Mouse (Mus musculus) ES-E14 (cell line): ENCODE data around the gene Pdzd2. TPM values are rescaled to one million over a fixed set of nuclear protein-coding genes. Genes with fewer than 3 reads are reported as not detected.

ENCODE experiments used
- DNase-seq: peaks from one replicate; pipeline ENCODE4 v3.0.0-alpha.2; 2013; ENCODE audit warnings: low read depth, low spot score
- H3K27ac ChIP-seq: 2 replicates; pipeline ENCODE4 v1.5.1; 2012; ENCODE audit warnings: low read depth, mild to moderate bottlenecking, low read length, moderate library complexity, mixed read lengths; ENCODE audit not compliant: poor library complexity, insufficient read depth, severe bottlenecking
- H3K36me3 ChIP-seq: 2 replicates; pipeline ENCODE4 v1.6.1; 2012; ENCODE audit warnings: mild to moderate bottlenecking, low read length, moderate library complexity, mixed read lengths; ENCODE audit not compliant: control insufficient read depth, poor library complexity, insufficient read depth, severe bottlenecking
- H3K4me1 ChIP-seq, 2 experiments: fragments of 150-350 bp in 1 of 2; sonication (generic) in 1 of 2; 2 replicates each; pipeline ENCODE4 v1.6.1; 2012; ENCODE audit warnings: low read length in 2 of 2, mild to moderate bottlenecking in 1 of 2, mixed read lengths in 1 of 2; ENCODE audit not compliant: control insufficient read depth in 2 of 2, insufficient read depth in 2 of 2, poor library complexity in 1 of 2
- H3K4me3 ChIP-seq, 2 experiments: fragments of 150-350 bp in 1 of 2; sonication (generic) in 1 of 2; 2 replicates each; pipeline ENCODE4 v1.5.1; 2012; ENCODE audit warnings: low read length in 2 of 2, low read depth in 1 of 2, mild to moderate bottlenecking in 1 of 2, mixed read lengths in 1 of 2; ENCODE audit not compliant: insufficient read depth in 1 of 2, poor library complexity in 1 of 2, severe bottlenecking in 1 of 2
- H3K9ac ChIP-seq: 2 replicates; pipeline ENCODE4 v1.6.1; 2012; ENCODE audit warnings: low read depth, mild to moderate bottlenecking, low read length, mixed read lengths; ENCODE audit not compliant: poor library complexity, insufficient read depth, severe bottlenecking
- H3K9me3 ChIP-seq: fragments of 150-350 bp; sonication (generic); 2 replicates; pipeline ENCODE4 v1.6.1; 2012; ENCODE audit warnings: low read depth, mild to moderate bottlenecking, low read length; ENCODE audit not compliant: control insufficient read depth, insufficient read depth
- CHD2 ChIP-seq: IDR thresholded peaks from 2 replicates; pipeline ENCODE4 v1.6.1; 2014; ENCODE audit warnings: mild to moderate bottlenecking, low read depth, low read length, inconsistent platforms
- HCFC1 ChIP-seq: IDR thresholded peaks from 2 replicates; pipeline ENCODE4 v1.6.1; 2012; ENCODE audit warnings: low read length, inconsistent platforms, borderline replicate concordance; ENCODE audit not compliant: insufficient read depth
- MAFK ChIP-seq: IDR thresholded peaks from 2 replicates; pipeline ENCODE4 v1.6.1; 2014; ENCODE audit warnings: mild to moderate bottlenecking, low read depth, low read length, inconsistent platforms; ENCODE audit not compliant: insufficient read depth
- ZC3H11A ChIP-seq: IDR thresholded peaks from 2 replicates; pipeline ENCODE4 v1.6.1; 2012; ENCODE audit warnings: low read depth, mild to moderate bottlenecking, inconsistent platforms, low read length, borderline replicate concordance
- ZNF384 ChIP-seq: IDR thresholded peaks from 2 replicates; pipeline ENCODE4 v1.6.1; 2012; ENCODE audit warnings: low read depth, low read length, inconsistent platforms
- in situ Hi-C, 2 experiments: fragments of 600-800 bp; cut with MboI; formaldehyde crosslinking; loops; one replicate each; pipeline ENCODE4 v1.15.1; 2025; ENCODE audit warnings: low sequenced_read_pairs in 2 of 2, inconsistent platforms in 1 of 2; ENCODE audit not compliant: unreplicated experiment in 2 of 2
- total RNA-seq: library from RNA; depleted of rRNA; stranded (reverse); fragments of 300-350 nt; gene quantifications from 2 replicates; pipeline ENCODE4 v1.2.3, GENCODE M21; 2012

Pdzd2 gene
- total RNA-seq, 1 experiment = 6.3 TPM

- TF ChIP-seq MAFK = no peak
- TF ChIP-seq HCFC1 = no peak
- no peak for TF ChIP-seq ZC3H11A
- TF ChIP-seq CHD2 = no peak
- TF ChIP-seq ZNF384 = no peak
- DNase-seq = no peak
These were observed 388.3 kb downstream of the Pdzd2 start for GRCm38 (mm10) chr15:12351470-12351869.

GRCm38 (mm10) chr15:12349840-12350239 is 389.9 kb downstream of the Pdzd2 start:
- no peak for DNase-seq
- Histone ChIP-seq H3K27ac (no peak overlapping the region), H3K36me3 (peaks cover 17% of the 10 kb centered on the region), H3K4me3 (no peak overlapping the region), H3K4me1 (no peaks in the 10 kb centered on the region), H3K9ac (no peak overlapping the region), H3K9me3 (no peaks in the 10 kb centered on the region)
- in situ Hi-C loops = no loop called here
- TF ChIP-seq CHD2 = no peak
- no peak for TF ChIP-seq HCFC1
- TF ChIP-seq ZNF384 = no peak
- no peak for TF ChIP-seq MAFK
- no peak for TF ChIP-seq ZC3H11A

More at GRCm38 (mm10) chr15:12351470-12351869, 388.3 kb downstream of the Pdzd2 start:
- in situ Hi-C loops = no loop called here
- no peaks in the 10 kb centered on the region for H3K9me3 ChIP-seq
- no peaks in the 10 kb centered on the region for H3K4me1 ChIP-seq
- peaks cover 18% of the 10 kb centered on the region for H3K36me3 ChIP-seq
- H3K4me3 ChIP-seq = no peak overlapping the region
- H3K9ac ChIP-seq = no peak overlapping the region
- no peak overlapping the region for H3K27ac ChIP-seq

- DNase-seq = no peak
- H3K36me3 ChIP-seq = peaks cover 20% of the 10 kb centered on the region
- no peaks in the 10 kb centered on the region for H3K4me1 ChIP-seq
- no peak for TF ChIP-seq CHD2
- TF ChIP-seq MAFK = no peak
- no peak for TF ChIP-seq ZNF384
- no peak for TF ChIP-seq ZC3H11A
- TF ChIP-seq HCFC1 = no peak
- no peaks in the 10 kb centered on the region for H3K9me3 ChIP-seq
- H3K27ac ChIP-seq = no peak overlapping the region
- no peak overlapping the region for H3K4me3 ChIP-seq
- H3K9ac ChIP-seq = no peak overlapping the region
- in situ Hi-C loops = no loop called here
These were observed 390.8 kb downstream of the Pdzd2 start for GRCm38 (mm10) chr15:12348950-12349349.

- Histone ChIP-seq H3K9me3 (no peaks in the 10 kb centered on the region), H3K27ac (no peak overlapping the region), H3K36me3 (peaks cover 14% of the 10 kb centered on the region), H3K4me3 (no peak overlapping the region), H3K9ac (no peak overlapping the region), H3K4me1 (no peaks in the 10 kb centered on the region)
- DNase-seq = no peak
- in situ Hi-C loops = no loop called here
- TF ChIP-seq ZNF384 (no peak), CHD2 (no peak), ZC3H11A (no peak), HCFC1 (no peak), MAFK (no peak)
These were observed 392.8 kb downstream of the Pdzd2 start for GRCm38 (mm10) chr15:12346916-12347315.

- no peak overlapping the region for H3K4me3 ChIP-seq
- peaks cover 0 to 6% of the 10 kb centered on the region in 2 experiments; a peak in 1 of 4 replicates for H3K4me1 ChIP-seq
- H3K36me3 ChIP-seq = peaks cover 4% of the 10 kb centered on the region
- in situ Hi-C loops = no loop called here
- no peak for DNase-seq
- H3K27ac ChIP-seq = no peak overlapping the region
- H3K9me3 ChIP-seq = no peaks in the 10 kb centered on the region
- TF ChIP-seq ZNF384 (no peak), ZC3H11A (no peak), HCFC1 (no peak), MAFK (no peak), CHD2 (no peak)
- no peak overlapping the region for H3K9ac ChIP-seq
These were observed 398.3 kb downstream of the Pdzd2 start for GRCm38 (mm10) chr15:12341401-12341758.
